Mouse (Mus musculus) neural tube, embryonic 10.5 days (tissue): ENCODE measurements around the gene Tmem269.

ENCODE experiments used
- DNase-seq: peaks from one replicate; pipeline ENCODE4 v3.0.0-alpha.2; 2017; ENCODE audit warnings: low spot score; ENCODE audit errors: extremely low spot score

The Tmem269 gene

GRCm38 (mm10) chr4:119218169-119218568 is at the start of gene Tmem269:
Tmem269 (minus strand) TSS chr4:119218217.
- DNase-seq, result no peak

GRCm38 (mm10) chr4:119266606-119267005 is 48.6 kb upstream of the Tmem269 start:
- DNase-seq, result no peak

DNA sequence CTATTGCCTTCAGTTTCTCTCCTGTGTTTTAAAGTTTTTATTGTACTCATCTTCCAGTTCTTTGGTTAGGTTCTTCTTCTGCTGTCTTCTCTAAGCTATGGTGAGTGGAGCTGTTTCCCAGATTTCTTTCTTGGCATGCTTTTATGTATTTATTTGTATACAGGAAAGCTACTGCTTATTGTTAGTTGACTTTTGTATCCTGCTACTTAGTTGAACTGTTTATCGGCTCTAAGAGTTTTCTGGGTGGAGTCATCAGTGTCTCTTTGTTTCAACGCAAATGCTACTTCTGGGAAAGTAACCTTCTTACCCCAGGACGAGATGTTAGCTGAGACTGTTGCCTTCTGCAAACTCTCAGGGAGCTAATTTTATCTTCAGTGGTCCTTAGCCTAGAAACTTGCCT is 45.4 kb upstream of the Tmem269 start:
- no peak for DNase-seq

- no peak for DNase-seq
These were observed 44.5 kb upstream of the Tmem269 start for GRCm38 (mm10) chr4:119262483-119262882.

GRCm38 (mm10) chr4:119261087-119261713 is 43.2 kb upstream of the Tmem269 start:
- no peak for DNase-seq

DNA sequence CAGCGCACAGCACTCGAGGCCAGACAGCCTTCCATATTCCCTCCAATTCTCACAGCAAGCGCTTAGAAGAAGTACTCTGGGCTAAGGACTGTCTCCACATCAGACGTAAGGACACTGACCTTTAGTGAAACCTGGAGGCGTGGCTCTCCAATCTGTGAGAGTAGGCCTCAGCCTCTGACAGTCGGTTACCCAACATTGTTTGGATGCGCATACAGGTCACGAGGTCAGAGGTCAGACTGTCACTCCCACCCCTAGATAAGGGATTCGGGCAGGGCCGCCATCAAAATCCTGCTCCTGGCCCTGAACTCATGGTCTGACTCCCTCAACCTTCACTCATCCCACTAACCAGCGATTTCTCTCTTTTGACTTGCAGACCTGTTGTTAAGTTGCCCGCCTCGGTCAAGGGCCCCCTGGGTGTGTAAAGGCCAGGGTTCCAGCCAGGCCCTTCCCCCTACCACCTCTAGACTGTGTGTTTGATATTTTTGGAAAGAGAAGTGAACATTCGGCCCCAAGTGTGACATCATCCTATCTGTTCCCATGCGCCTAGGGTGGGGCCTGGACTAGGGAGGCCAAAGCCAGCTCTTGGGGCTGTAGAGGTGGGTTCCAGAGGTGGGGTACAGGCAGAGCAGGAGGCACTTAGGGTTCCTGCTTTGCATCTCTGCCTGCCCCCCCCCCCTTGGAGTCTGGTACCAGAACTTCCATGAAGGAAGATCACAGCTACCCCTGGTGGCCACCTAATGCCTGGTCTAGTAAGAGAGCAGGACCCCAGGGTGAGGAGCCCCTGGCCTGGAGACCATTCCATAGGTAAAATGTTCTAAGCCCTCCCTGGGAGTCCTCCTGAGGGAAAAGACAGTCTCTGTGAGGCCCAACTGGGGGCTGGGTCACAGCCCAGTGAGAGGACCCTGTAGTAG is 41.6 kb upstream of the Tmem269 start:
- no peak for DNase-seq

- DNase-seq, result no peak
These were observed 39.1 kb upstream of the Tmem269 start for GRCm38 (mm10) chr4:119257083-119257482.

DNA sequence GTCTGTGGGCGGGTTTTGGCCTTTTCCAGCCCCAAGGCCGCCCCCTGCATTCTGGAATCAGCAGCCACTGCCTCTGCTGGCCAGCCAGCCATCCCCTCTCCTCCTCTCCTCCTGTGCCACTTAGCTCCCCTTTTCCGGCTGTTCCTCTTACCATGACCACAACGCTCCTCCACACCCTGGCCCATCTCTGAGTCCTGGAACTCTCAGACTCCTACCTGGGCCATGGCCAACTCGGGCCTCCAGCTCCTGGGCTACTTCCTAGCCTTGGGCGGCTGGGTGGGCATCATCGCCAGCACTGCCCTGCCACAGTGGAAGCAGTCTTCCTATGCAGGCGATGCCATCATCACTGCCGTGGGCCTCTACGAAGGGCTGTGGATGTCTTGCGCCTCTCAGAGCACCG is 37.3 kb upstream of the Tmem269 start, which contains the start of gene Cldn19:
Gene Cldn19 (plus strand): TSS at position 64 of the 400 bp plus-strand sequence.
- DNase-seq, result no peak

GRCm38 (mm10) chr4:119254012-119254618 is 36.1 kb upstream of the Tmem269 start:
- no peak for DNase-seq

DNA sequence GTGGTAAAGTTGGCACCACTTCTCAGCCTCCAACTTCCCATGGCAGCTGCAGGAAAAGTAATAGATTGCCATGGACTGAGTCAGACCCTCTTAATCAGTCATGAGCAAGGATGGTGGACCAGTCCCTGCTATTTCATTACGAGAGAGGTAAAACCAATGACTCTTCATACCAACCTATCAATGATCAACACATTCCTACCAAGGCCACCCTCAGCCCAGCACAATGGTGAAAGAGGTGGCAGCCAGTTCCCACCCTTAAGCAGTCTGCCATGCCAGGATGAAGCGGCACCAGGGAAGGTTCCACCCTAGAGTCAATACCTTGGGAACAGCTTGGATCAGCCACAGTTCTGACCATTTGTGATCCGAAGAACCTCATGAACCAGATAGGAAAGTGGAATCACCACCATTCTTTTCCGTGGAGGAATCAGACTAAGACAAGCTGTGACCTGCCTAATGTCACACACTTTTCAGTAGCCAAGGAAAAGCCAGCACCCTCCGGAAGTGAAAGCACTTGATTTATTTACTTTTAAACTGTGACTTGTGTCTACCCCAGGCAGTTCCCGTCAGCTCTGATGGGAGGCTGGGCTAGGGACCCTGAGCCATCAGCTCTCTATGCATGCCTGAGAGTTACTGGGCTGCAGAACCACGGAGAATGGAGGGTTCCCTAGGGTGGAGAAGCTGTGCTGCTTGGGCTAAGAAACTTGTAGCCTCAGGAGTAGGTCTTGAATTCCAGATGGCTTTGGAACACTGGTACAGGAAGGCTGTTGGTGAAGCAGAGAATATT is 34.2 kb upstream of the Tmem269 start:
- DNase-seq, result no peak

- DNase-seq, result no peak
These were observed 30.5 kb upstream of the Tmem269 start for GRCm38 (mm10) chr4:119248407-119248965.

GRCm38 (mm10) chr4:119247462-119248235 is 29.6 kb upstream of the Tmem269 start:
- peak; percentile 59 for DNase-seq

DNA sequence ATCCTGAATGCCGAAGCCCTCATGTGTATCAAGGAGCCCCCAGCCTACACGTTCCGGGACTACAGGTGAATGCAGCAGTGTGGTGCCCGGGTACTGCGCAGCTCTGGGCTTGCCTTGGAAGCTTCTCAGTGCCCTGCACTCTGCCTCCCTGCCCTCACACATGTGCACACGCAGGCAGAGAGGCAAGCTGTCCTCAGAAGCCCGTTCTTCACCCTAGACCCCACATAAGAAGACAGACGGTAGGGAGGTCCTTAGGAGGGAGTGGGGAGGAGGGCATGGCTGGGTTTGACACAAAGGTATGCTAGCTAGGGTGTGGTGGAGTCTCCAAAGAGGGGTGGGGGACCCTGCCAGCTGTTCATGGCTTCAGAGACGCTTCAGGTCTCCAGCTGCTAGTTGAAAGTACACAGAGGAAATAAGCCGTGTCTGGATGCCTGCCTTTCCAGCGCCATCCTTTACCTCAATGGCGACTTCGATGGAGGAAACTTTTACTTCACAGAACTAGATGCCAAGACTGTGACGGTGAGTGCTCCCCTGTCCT is 28.7 kb upstream of the Tmem269 start:
- no peak for DNase-seq

- no peak for DNase-seq
These were observed 27.9 kb upstream of the Tmem269 start for GRCm38 (mm10) chr4:119245961-119246360.

DNA sequence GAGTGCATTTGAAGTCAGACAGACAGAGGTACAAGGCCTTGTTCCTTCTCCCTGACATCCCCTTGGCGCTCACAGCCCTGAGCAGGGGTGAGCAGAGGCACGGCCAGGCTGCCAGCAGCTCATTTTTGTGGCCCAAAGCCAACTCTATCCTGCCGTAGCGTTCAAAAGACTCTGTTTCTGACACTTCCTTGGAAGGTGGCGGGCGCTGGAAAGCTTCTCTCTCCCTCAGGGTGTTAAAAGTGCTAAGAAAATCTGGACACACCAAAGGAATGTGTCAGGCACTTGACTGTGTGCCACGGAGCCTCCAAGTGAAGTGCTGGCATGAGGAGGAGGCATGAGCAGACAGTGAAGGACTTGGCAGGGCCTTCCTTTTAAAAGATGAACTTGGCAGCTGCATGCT is 27.5 kb upstream of the Tmem269 start:
- no peak for DNase-seq

GRCm38 (mm10) chr4:119244468-119245240 is 26.6 kb upstream of the Tmem269 start:
- no peak for DNase-seq

- no peak for DNase-seq
These were observed 24.6 kb upstream of the Tmem269 start for GRCm38 (mm10) chr4:119242571-119242970.

- no peak for DNase-seq
These were observed 23.6 kb upstream of the Tmem269 start for GRCm38 (mm10) chr4:119241664-119242063.

DNA sequence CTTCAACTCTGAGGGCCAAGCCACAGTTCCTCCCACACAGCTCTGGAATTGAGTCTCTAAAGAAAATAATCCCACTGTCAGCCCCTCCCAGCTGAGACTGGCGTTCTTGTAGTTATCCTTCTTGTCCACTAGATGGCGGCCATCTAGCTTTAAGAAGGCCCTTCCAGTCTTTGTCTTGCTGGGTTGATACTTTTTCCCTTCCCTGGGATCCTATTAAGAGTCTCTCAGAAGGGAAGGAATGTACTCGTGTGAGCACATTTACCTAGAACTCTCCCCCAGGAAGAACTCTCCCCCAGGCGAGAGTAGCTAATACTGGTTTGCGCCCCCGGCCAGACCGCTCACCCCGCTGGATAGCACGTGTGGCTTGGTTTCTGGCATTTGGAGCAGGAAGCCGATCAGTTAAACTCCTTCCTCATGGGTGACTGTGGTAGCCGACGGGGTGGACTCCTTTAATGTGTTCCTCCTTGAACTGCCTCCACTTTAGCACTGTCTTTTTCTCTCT is 21.2 kb upstream of the Tmem269 start:
- peak; percentile 42 for DNase-seq
